Mouse (Mus musculus) kidney, postnatal 36 days (tissue): ENCODE data around the gene Dot1l.

Source experiments
- DNase-seq, 2 experiments: peaks; one replicate each; pipeline ENCODE4 v3.0.0; 2021 to 2022; ENCODE audit warnings: mixed read lengths in 2 of 2

The Dot1l gene

GRCm38 (mm10) chr10:80835617-80836016 is 80.6 kb downstream of the Dot1l start:
- no peak for DNase-seq

GRCm38 (mm10) chr10:80836949-80837379 is 82.0 kb downstream of the Dot1l start:
- DNase-seq, result no peak

GRCm38 (mm10) chr10:80837827-80838226 is 82.8 kb downstream of the Dot1l start:
- DNase-seq, result no peak

- DNase-seq, result no peak
These were observed 83.4 kb downstream of the Dot1l start for GRCm38 (mm10) chr10:80838346-80838912.

- DNase-seq, result no peak
These were observed 84.8 kb downstream of the Dot1l start for GRCm38 (mm10) chr10:80839848-80840247.

GRCm38 (mm10) chr10:80841685-80842084 is 86.7 kb downstream of the Dot1l start:
- DNase-seq, result no peak

- no peak for DNase-seq
These were observed 87.3 kb downstream of the Dot1l start for GRCm38 (mm10) chr10:80842334-80842733.

GRCm38 (mm10) chr10:80843087-80843930 is 88.3 kb downstream of the Dot1l start:
- DNase-seq, result no peak

- DNase-seq, result peak in 1 of 2 experiments; percentile 29
These were observed 89.0 kb downstream of the Dot1l start, which contains the start of gene Lingo3 for GRCm38 (mm10) chr10:80843931-80844547. Gene Lingo3, minus strand, starts transcription at chr10:80844039.
